Mouse (Mus musculus) right cerebral cortex, postnatal 10 days (tissue): ENCODE data around the gene Fam162b.

Experiments used
- DNase-seq, 2 experiments: peaks; one replicate each; pipeline ENCODE4 v3.0.0; 2021; ENCODE audit warnings: low spot score in 2 of 2

Gene Fam162b

GRCm38 (mm10) chr10:51590139-51590574 is at the start of gene Fam162b:
Gene Fam162b, minus strand, starts transcription at chr10:51590517.
- DNase-seq = no peak

DNA sequence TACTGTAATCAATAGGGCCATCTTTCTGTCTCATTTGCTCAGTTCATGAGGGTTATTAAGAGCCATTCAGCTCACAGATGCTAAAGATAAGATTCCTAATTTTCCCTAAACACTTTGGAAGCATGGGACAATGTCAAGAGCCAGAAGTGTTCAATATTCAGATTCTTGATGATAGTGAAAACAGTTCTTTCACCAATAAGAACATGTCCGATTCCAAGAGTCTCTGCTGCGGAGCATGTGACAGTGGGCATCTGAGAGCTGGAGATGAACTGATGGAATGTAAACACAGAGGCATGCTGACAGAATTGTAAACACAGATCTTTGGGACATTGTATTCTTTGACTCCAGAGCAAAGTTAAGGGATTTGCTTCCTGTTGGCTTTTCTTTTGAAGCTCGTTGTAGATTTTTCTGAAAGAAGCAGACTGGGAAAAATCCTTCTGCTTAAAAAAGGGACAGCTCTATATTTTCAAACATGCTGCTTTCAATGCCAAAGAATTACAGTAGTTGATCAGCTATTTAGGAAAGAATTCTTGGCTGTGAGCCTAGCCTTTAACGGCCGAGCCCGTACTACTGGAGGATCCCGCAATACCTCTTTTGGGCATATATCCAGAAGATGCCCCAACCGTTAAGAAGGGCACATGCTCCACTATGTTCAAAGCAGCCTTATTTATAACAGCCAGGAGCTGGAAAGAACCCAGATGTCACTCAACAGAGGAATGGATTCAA is 41.3 kb upstream of the Fam162b start, which contains the start of gene Gprc6a:
Gene Gprc6a (minus strand): TSS at position 51 of the 726 bp plus-strand sequence.
- DNase-seq = no peak

DNA sequence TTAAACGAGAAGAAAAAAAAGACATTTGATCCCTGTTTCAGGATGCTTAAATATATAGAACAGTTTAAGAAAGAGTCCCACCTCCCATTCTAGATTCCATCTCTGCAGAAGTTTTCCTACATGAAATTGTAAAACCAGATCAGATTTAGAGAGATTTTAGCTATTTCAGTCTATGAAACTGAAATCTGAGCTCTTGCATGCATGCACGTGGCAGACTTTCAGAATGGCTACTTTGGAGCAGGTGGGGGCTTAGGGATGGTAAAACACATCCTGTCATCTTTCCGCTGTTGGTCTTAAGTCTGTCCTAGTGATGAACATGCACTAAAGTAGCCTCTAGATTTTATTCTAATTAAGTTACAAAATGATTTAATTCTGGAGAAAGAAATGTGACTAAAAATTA is 30.9 kb upstream of the Fam162b start:
- no peak for DNase-seq

DNA sequence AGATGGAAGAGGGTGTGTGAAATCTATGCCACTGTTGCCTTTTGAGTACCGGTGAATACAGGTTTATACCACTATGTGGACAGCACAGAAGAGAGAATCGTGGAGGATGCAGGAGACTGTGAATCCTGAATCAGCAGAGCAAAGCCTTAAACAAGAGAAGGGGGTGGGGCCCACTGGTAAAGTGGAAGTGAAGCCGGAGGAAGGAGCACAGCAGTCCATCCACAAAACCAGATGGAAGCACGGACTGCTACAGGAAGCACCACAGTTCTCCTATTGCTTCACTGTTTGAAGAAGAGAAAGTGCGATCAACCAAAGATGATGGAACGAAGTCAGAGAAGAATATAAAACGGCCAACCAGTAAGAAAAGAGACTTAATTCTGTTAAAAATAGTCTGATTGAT is 29.8 kb upstream of the Fam162b start:
- DNase-seq = no peak

- DNase-seq = no peak
Observed at GRCm38 (mm10) chr10:51618538-51618937, 28.2 kb upstream of the Fam162b start.

GRCm38 (mm10) chr10:51614826-51615590 is 24.7 kb upstream of the Fam162b start:
- DNase-seq = no peak

- no peak for DNase-seq
Observed at GRCm38 (mm10) chr10:51613421-51613820, 23.1 kb upstream of the Fam162b start.

DNA sequence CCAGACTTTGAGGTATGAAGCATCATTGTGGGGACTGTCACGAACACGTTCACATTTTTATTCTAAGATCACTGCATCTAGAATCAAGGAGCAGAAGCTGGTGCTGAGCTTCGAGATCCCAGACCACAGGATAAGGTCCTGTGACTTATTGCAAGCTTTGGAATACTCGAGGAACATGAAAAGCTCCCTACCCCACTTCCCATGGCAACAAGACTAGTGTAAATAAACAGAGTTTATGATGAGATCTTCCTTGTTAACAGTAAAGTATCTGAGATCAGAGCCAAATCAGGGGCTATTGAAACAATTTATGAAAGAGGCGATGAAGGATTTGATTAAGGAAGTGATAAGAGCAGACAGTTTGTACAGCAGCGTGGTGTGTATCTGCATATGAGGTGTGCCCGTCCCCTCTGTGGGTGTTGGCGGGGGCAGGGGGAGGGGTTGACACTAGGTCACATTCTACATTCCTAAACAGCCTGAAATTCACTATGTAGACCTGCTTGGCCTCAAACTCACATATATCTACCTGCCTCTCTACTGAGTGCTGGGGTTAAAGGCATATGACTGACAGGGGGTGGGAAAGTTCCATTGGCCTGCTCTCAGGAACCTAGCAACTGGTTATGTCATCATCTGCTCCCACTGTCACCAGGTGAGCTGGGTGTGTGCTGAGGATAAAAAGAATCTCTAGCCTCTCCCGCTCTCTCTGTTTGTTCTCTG is 21.8 kb upstream of the Fam162b start:
- no peak for DNase-seq

DNA sequence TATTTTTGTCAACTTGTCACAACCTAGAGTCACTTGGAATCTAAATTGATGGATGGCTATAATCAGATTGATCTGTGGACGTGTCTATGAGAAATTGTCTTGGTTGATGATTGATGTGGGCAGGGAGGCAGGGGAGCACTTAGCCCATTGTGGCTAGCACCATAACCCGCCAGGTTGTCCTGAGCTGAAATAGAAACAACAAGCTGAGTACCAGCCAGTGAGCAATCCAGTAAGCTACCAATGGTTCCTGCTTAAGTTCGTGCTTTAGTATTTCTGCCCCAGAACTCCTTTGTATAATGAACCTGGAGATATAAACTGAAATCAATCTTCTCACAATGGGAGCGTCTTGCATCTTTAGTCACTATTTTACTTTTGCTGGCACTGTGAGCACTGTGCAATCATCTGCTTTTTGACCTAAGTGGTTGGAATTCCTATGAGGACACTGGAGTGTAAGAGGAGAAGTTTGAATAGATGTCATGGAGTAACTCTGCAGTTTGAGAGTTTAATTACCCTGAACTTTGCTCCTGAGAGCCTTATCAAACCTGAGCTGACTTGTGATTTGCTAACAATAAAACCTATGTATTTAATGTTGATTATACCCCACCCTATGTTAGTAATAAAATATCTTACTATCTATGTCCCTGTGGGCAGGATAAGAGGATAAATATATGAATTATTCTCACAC is 19.6 kb upstream of the Fam162b start:
- DNase-seq = no peak

DNA sequence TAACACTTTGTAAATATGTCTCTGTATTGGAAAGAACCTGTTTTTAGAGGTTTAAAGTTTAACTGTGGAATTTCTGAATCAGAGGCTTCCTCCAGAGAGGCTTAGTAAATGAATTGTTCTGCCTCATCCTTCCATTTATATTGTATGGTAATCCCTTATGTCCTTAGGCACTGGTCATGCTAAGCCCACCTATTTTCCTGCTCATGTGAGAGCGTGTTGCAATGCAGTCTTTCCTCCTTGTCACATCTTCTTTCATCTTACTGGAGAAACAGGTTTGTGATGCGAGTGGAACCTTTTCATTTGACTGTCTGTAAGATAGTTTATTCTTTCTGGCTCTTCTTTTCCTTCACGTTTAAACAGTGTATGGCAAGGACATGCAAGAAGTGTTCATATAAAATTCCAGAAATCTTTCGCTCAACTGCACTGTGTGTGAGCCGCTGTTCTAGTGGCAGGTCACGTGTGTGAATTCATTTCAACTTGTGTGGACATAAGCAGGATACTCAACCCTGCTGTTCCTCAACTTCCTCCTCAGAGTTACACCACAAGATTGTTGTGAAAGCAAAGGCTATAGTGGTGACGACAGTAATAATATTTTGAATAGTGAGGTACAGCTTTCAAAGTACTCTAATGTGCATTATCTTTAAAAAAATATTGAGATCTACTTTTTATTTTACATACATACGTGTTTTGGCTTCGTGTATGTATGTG is 6.8 kb upstream of the Fam162b start:
- no peak for DNase-seq

DNA sequence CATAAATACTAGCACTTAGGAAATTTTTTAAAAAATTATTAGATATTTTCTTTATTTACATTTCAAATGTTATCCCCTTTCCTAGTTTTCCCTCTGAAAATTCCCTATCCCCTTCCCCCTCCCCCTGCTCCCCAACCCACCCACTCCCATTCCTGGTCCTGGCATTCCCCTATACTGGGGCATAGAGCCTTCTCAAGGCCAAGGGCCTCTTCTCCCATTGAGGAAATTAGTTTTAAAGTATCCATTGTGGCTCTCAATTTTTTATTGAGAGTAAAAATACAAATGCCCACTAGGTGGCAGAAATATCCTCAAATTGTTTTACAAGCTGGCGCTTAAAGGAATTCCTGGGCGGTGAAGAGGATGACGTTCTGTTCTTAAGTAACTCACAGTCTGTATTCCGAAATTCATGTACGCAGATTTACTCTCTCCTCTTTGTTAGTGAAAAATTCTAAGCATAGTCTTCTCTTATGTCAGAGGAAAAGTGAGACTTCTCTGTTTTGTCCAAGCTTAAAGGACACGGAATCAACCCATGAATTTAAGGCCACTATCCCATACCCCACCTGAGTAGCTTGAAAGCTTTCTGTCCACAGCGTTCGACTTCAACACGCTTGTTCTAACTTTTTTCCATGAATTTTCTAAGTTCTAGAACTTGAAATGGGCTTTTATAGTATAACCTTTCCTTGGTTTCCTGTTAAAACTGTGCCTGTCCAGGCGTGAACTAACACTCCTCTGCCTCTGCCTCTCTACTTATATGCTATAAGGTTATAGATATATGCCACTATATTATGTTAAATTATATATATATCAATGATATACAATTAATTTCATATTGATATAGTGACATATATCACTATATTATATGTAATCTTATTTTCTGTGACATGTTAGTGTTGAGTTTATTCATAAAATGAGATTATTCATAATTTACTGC is 4.9 kb upstream of the Fam162b start:
- DNase-seq = peak in 1 of 2 experiments; percentile 21

GRCm38 (mm10) chr10:51591574-51591973 is 1.3 kb upstream of the Fam162b start:
- DNase-seq = no peak

DNA sequence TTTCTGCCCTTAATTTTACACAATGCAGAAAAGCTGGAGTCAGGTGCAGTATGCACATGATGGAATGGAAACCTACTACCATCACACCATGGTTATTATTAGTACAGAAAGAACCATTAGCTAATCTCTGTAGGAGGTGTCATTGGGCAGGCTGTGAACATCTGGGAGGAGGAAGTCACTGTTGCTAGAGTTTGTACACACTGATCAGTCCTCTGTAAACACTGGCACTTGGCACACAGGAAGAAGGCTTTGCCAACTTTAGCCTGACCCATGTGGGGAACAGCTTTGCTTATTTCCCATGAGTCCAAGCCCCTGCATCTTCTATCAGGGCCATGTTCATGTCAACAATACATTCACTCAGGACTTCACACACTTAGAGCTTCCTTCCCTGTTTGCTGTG is 5.4 kb downstream of the Fam162b start:
- no peak for DNase-seq

DNA sequence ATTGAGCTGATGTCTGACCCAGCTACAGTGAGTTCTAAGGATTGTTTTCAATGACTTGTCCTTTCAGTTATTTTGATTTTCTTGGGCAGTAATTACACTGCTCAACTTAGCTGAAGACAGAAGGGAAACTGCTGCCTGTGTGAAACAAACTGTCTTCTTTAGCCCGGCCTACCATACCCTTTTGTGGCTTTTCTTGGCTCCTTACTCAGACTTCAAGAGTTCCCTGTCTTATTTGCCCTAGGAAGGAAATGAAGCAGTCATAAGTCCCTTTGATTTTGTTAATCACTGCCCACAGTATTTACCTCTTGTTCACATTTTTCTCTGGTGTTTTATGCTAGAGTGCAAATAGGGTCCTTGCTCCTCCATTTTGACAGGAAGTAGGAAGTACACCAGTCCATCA is 5.9 kb downstream of the Fam162b start:
- DNase-seq = no peak

DNA sequence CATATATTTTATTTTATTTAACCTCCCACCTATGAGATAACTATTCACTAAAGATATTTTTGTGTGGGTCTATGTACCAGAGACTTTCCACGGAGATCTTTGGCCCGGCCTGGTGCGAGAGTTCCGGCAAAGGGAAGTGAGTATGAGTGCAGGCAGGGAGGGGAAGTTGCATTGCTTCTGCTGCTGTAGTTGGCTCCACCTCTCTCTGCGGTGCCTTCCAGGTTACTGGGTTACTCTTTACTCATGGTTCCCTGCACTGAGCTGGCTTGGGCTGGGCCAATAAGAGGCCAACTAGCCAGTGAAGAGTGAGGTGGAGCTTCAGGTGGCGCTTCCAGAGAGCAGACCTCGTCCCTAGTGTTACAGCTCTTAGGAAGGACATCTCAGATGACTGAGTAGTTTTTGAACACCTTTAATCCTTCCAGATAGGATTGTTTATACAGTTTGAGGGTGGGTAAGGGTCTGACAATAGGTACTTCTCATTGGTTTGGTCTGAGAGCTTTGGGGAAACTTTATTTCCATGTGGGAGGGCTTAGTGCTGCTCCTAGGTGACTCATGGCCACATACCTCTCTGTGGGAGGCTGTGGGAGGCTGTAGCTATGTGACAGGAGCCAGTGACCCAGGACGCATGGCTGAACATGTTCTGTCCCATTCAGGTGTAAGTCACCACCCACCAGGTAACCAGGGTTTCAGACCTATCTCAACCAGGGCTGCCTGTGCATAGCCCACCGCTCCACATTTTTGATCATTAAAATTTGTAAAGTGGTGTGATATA is 18.9 kb downstream of the Fam162b start:
- no peak for DNase-seq

DNA sequence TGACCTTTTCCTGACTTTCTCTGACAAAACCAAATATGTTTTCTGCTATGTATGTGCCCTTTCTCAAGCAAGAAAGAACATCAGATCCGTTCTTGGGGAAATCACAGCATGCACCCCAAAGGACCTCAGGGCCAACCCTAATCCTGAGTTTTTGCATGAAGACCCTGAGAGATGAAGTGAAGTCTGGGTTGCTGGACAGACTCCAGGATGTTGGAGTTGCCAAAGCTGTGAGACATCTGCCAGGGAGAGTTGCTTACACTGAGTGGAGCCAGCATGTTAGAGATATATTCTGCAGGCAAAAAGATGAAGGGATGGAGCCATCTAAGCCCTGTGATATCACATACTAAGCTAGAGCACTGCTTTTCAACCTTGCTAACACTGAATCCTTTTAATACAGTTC is 34.3 kb downstream of the Fam162b start:
- no peak for DNase-seq

DNA sequence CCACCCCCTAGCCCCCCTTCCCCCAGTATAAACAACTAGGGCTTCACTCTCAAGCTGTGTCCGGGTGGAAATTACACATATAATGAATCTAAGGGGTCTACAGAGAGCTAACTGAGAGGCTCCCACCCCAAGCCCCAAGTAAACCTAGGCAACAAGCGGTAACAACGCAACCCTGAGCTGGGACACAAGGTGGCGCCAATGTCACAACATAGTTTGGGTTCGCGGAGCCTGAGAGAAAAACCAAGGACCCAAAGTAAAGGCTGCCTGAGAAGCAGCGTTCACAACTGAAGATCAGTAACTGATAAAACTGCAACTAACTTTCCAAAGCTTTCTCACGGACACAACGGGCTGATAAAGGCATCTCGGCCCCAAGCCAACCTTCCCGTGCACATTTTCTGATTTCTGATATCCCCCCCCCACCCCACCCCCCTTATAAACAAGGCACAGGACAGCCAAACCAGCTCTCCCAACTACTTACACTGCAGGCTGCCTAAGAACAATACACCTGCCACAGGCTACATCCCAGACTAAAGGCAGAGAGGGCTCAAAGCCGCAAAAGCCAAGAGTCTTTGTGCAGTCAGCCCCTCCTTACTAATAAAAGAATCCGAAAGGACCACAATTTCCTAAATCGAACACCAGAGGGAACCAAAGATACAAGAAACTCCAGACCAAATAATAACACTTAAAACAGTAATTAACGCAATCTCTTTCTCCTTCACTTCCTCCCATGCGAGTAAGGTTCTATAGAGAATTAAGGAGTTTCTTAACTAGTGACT is 36.8 kb downstream of the Fam162b start:
- peak; percentile 84 to 88 for DNase-seq
